Mouse (Mus musculus): ENCODE data around the gene 1500011B03Rik. TPM values are rescaled to one million over a fixed set of nuclear protein-coding genes. Genes with fewer than 3 reads are reported as not detected.

The 1500011B03Rik gene
- polyA plus RNA-seq, 1 experiment: 36.3 TPM

- Histone ChIP-seq H3K27me3 (ENCODE audit: control insufficient read depth, insufficient read depth, low read length, poor library complexity, severe bottlenecking) (no peaks in the 10 kb centered on the region), H3K4me1 (ENCODE audit: control insufficient read depth, insufficient read depth, low read length) (peaks cover 5% of the 10 kb centered on the region), H3K9me3 (replicated peaks; ENCODE audit: control insufficient read depth, insufficient read depth, low read length, poor library complexity, severe bottlenecking) (no peaks in the 10 kb centered on the region), H3K36me3 (ENCODE audit: control insufficient read depth, insufficient read depth, low read length, poor library complexity, severe bottlenecking) (no peaks in the 10 kb centered on the region), H3K27ac (ENCODE audit: insufficient read depth, low read length) (no peak overlapping the region), H3K4me3 (ENCODE audit: low read depth, low read length) (no peak overlapping the region), H3K9ac (ENCODE audit: low read depth, poor library complexity, severe bottlenecking) (no peak overlapping the region)
- TF ChIP-seq POLR2A (IDR thresholded peaks at IDR 0.05; ENCODE audit: insufficient read depth, low read length) (no peak), EP300 (IDR thresholded peaks at IDR 0.05; ENCODE audit: insufficient read depth, low read depth, low read length) (no peak), CTCF (IDR thresholded peaks at IDR 0.05; ENCODE audit: low read depth, low read length) (no peak)
These were observed 42.4 kb downstream of the 1500011B03Rik start for GRCm38 (mm10) chr5:114780912-114781311.

GRCm38 (mm10) chr5:114779956-114780489 lies 43.2 kb downstream of the 1500011B03Rik start:
- no peak overlapping the region for H3K27ac ChIP-seq (ENCODE audit: insufficient read depth, low read length)
- H3K27me3 ChIP-seq (ENCODE audit: control insufficient read depth, insufficient read depth, low read length, poor library complexity, severe bottlenecking): no peaks in the 10 kb centered on the region
- H3K9ac ChIP-seq (ENCODE audit: low read depth, poor library complexity, severe bottlenecking): no peak overlapping the region
- H3K4me3 ChIP-seq (ENCODE audit: low read depth, low read length): no peak overlapping the region
- no peaks in the 10 kb centered on the region for H3K9me3 ChIP-seq (replicated peaks; ENCODE audit: control insufficient read depth, insufficient read depth, low read length, poor library complexity, severe bottlenecking)
- no peaks in the 10 kb centered on the region for H3K36me3 ChIP-seq (ENCODE audit: control insufficient read depth, insufficient read depth, low read length, poor library complexity, severe bottlenecking)
- peaks cover 3% of the 10 kb centered on the region for H3K4me1 ChIP-seq (ENCODE audit: control insufficient read depth, insufficient read depth, low read length)
- no peak for TF ChIP-seq EP300 (IDR thresholded peaks at IDR 0.05; ENCODE audit: insufficient read depth, low read depth, low read length)

GRCm38 (mm10) chr5:114776174-114776573 lies 47.1 kb downstream of the 1500011B03Rik start:
- Histone ChIP-seq H3K27ac (ENCODE audit: insufficient read depth, low read length) (no peak overlapping the region), H3K9ac (ENCODE audit: low read depth, poor library complexity, severe bottlenecking) (0 out of 2 replicates have a peak overlapping the region, but pooled peaks have one; percentile 89), H3K4me3 (ENCODE audit: low read depth, low read length) (no peak overlapping the region), H3K9me3 (replicated peaks; ENCODE audit: control insufficient read depth, insufficient read depth, low read length, poor library complexity, severe bottlenecking) (no peaks in the 10 kb centered on the region), H3K4me1 (ENCODE audit: control insufficient read depth, insufficient read depth, low read length) (no peaks in the 10 kb centered on the region), H3K36me3 (ENCODE audit: control insufficient read depth, insufficient read depth, low read length, poor library complexity, severe bottlenecking) (no peaks in the 10 kb centered on the region), H3K27me3 (ENCODE audit: control insufficient read depth, insufficient read depth, low read length, poor library complexity, severe bottlenecking) (no peaks in the 10 kb centered on the region)
- no peak for TF ChIP-seq POLR2A (IDR thresholded peaks at IDR 0.05; ENCODE audit: insufficient read depth, low read length)
- TF ChIP-seq CTCF (IDR thresholded peaks at IDR 0.05; ENCODE audit: low read depth, low read length): no peak
- TF ChIP-seq EP300 (IDR thresholded peaks at IDR 0.05; ENCODE audit: insufficient read depth, low read depth, low read length): no peak

GRCm38 (mm10) chr5:114775056-114775979 lies 48.0 kb downstream of the 1500011B03Rik start, which contains the start of gene Git2:
Git2 (minus strand) TSS chr5:114775517.
- H3K9ac ChIP-seq (ENCODE audit: low read depth, poor library complexity, severe bottlenecking): peak within 1 kb of the TSS; percentile 89
- H3K9me3 ChIP-seq (replicated peaks; ENCODE audit: control insufficient read depth, insufficient read depth, low read length, poor library complexity, severe bottlenecking): no peaks in the 10 kb centered on the region
- no peaks in the 10 kb centered on the region for H3K27me3 ChIP-seq (ENCODE audit: control insufficient read depth, insufficient read depth, low read length, poor library complexity, severe bottlenecking)
- H3K4me3 ChIP-seq (ENCODE audit: low read depth, low read length): peak within 1 kb of the TSS; percentile 95
- no peaks in the 10 kb centered on the region for H3K36me3 ChIP-seq (ENCODE audit: control insufficient read depth, insufficient read depth, low read length, poor library complexity, severe bottlenecking)
- TF ChIP-seq CTCF (IDR thresholded peaks at IDR 0.05; ENCODE audit: low read depth, low read length) (no peak), POLR2A (IDR thresholded peaks at IDR 0.05; ENCODE audit: insufficient read depth, low read length) (no peak), EP300 (IDR thresholded peaks at IDR 0.05; ENCODE audit: insufficient read depth, low read depth, low read length) (no peak)
- peak within 1 kb of the TSS; percentile 34; the same call in 1 of the 2 replicates for H3K27ac ChIP-seq (ENCODE audit: insufficient read depth, low read length)
- no peaks in the 10 kb centered on the region for H3K4me1 ChIP-seq (ENCODE audit: control insufficient read depth, insufficient read depth, low read length)

- Histone ChIP-seq H3K27me3 (ENCODE audit: control insufficient read depth, insufficient read depth, low read length, poor library complexity, severe bottlenecking) (no peaks in the 10 kb centered on the region), H3K9ac (ENCODE audit: low read depth, poor library complexity, severe bottlenecking) (peak within 1 kb of the TSS; percentile 89), H3K27ac (ENCODE audit: insufficient read depth, low read length) (peak within 1 kb of the TSS; percentile 34), H3K4me3 (ENCODE audit: low read depth, low read length) (peak within 1 kb of the TSS; percentile 95), H3K4me1 (ENCODE audit: control insufficient read depth, insufficient read depth, low read length) (no peaks in the 10 kb centered on the region), H3K36me3 (ENCODE audit: control insufficient read depth, insufficient read depth, low read length, poor library complexity, severe bottlenecking) (no peaks in the 10 kb centered on the region), H3K9me3 (replicated peaks; ENCODE audit: control insufficient read depth, insufficient read depth, low read length, poor library complexity, severe bottlenecking) (no peaks in the 10 kb centered on the region)
- TF ChIP-seq CTCF (IDR thresholded peaks at IDR 0.05; ENCODE audit: low read depth, low read length) (no peak), EP300 (IDR thresholded peaks at IDR 0.05; ENCODE audit: insufficient read depth, low read depth, low read length) (0 out of 2 replicates have a peak, but pooled peaks have one; percentile 37), POLR2A (IDR thresholded peaks at IDR 0.05; ENCODE audit: insufficient read depth, low read length) (no peak)
These were observed 48.7 kb downstream of the 1500011B03Rik start, which contains the start of gene Ankrd13a for GRCm38 (mm10) chr5:114774403-114775051. Ankrd13a (plus strand) TSS chr5:114774677.

Data from ES-Bruce4 (cell line).